Mouse (Mus musculus) neural tube, embryonic 11.5 days (tissue): Measurements from ENCODE around the gene Poglut1. TPM values are rescaled to one million over a fixed set of nuclear protein-coding genes. Genes with fewer than 3 reads are reported as not detected.

Experiments used
- ATAC-seq: fragments of 200-750 bp; cut with Nextera tagmentation; 2 replicates; pipeline ENCODE4 v1.8.0; 2017; ENCODE audit warnings: moderate number of reproducible peaks, mild to moderate bottlenecking, moderate TSS enrichment, moderate library complexity; ENCODE audit not compliant: insufficient read depth, low FRiP score, low TSS enrichment
- DNase-seq: peaks from one replicate; pipeline ENCODE4 v3.0.0-alpha.2; 2015; ENCODE audit warnings: low spot score
- H3K27ac ChIP-seq: fragments of 300-500 bp; sonication (generic); 2 replicates; pipeline ENCODE4 v1.5.1; 2014; ENCODE audit warnings: low read depth, mild to moderate bottlenecking, low read length
- H3K27me3 ChIP-seq: fragments of 300-500 bp; sonication (generic); 2 replicates; pipeline ENCODE4 v1.6.1; 2014; ENCODE audit warnings: mild to moderate bottlenecking, low read length, mixed read lengths; ENCODE audit not compliant: control insufficient read depth, insufficient read depth
- H3K36me3 ChIP-seq: fragments of 300-500 bp; sonication (generic); 2 replicates; pipeline ENCODE4 v1.6.1; 2014; ENCODE audit warnings: mild to moderate bottlenecking, low read length, moderate library complexity, mixed read lengths; ENCODE audit not compliant: control insufficient read depth, insufficient read depth
- H3K4me1 ChIP-seq: fragments of 300-500 bp; sonication (generic); 2 replicates; pipeline ENCODE4 v1.6.1; 2014; ENCODE audit warnings: low read length, mixed read lengths; ENCODE audit not compliant: control insufficient read depth, insufficient read depth
- H3K4me2 ChIP-seq: fragments of 300-500 bp; sonication (generic); 2 replicates; pipeline ENCODE4 v1.6.1; 2014; ENCODE audit warnings: low read depth, mild to moderate bottlenecking, moderate library complexity
- H3K4me3 ChIP-seq: fragments of 300-500 bp; sonication (generic); 2 replicates; pipeline ENCODE4 v1.5.1; 2014; ENCODE audit warnings: low read depth, low read length
- H3K9ac ChIP-seq: fragments of 300-500 bp; sonication (generic); 2 replicates; pipeline ENCODE4 v1.6.1; 2014; ENCODE audit warnings: mild to moderate bottlenecking, low read length
- H3K9me3 ChIP-seq: fragments of 300-500 bp; sonication (generic); 2 replicates; pipeline ENCODE4 v1.6.1; 2016; ENCODE audit warnings: low read length; ENCODE audit not compliant: control insufficient read depth
- WGBS: fragments of 180-500 bp; shearing (Covaris S2); extraction: QIAGEN DNeasy Blood & Tissue Kit; methylation state at CpG from one replicate; pipeline ENCODE4 v1.1.7; 2014; 5-methylcytosine and 5-hydroxymethylcytosine counted together
- polyA plus RNA-seq: library from polyadenylated mRNA; unstranded; fragments of >200 nt; fragmentation: Nextera tagmentation; extraction: Ambion mirVana; gene quantifications from 2 replicates; pipeline ENCODE4 v1.2.1, GENCODE M21; 2014

The Poglut1 gene
- polyA plus RNA-seq, 1 experiment from 2014 or later, result 70.4 TPM

- WGBS, result 97% methylated on average over 2 of the region's 2 CpGs
- no peaks in the 10 kb centered on the region for H3K9me3 ChIP-seq
Measured at GRCm38 (mm10) chr16:38519140-38519539, 30.9 kb downstream of the Poglut1 start.

GRCm38 (mm10) chr16:38510846-38511245, 39.2 kb downstream of the Poglut1 start:
- ATAC-seq (no peak), DNase-seq (no peak)
- Histone ChIP-seq H3K4me3 (no peak overlapping the region), H3K4me2 (no peak overlapping the region), H3K9ac (no peak overlapping the region), H3K4me1 (no peaks in the 10 kb centered on the region), H3K36me3 (peaks cover 6% of the 10 kb centered on the region), H3K27me3 (no peaks in the 10 kb centered on the region), H3K9me3 (no peaks in the 10 kb centered on the region), H3K27ac (no peak overlapping the region)
- 95% methylated on average over 2 of the region's 2 CpGs for WGBS

More at GRCm38 (mm10) chr16:38519140-38519539, 30.9 kb downstream of the Poglut1 start:
- no peaks in the 10 kb centered on the region for H3K27me3 ChIP-seq
- no peak overlapping the region for H3K27ac ChIP-seq
- no peak for DNase-seq
- peaks cover 2% of the 10 kb centered on the region; the same call in 1 of the 2 replicates for H3K36me3 ChIP-seq
- H3K4me3 ChIP-seq, result no peak overlapping the region
- ATAC-seq, result no peak
- H3K4me1 ChIP-seq, result peaks cover 10% of the 10 kb centered on the region; the same call in 1 of the 2 replicates
- H3K9ac ChIP-seq, result no peak overlapping the region
- H3K4me2 ChIP-seq, result no peak overlapping the region

GRCm38 (mm10) chr16:38506041-38506634, 43.9 kb downstream of the Poglut1 start:
- no peaks in the 10 kb centered on the region; the same call in 1 of the 2 replicates for H3K36me3 ChIP-seq
- WGBS, result 76% methylated on average over 4 of the region's 4 CpGs
- no peak overlapping the region for H3K4me3 ChIP-seq
- H3K27me3 ChIP-seq, result no peaks in the 10 kb centered on the region
- H3K27ac ChIP-seq, result no peak overlapping the region
- no peaks in the 10 kb centered on the region for H3K9me3 ChIP-seq
- H3K4me2 ChIP-seq, result no peak overlapping the region
- no peaks in the 10 kb centered on the region for H3K4me1 ChIP-seq
- ATAC-seq (peak; percentile 72; the same call in 1 of the 2 replicates), DNase-seq (peak; percentile 62)
- H3K9ac ChIP-seq, result no peak overlapping the region

- no peak overlapping the region for H3K4me3 ChIP-seq
- ATAC-seq, result no peak
Measured at GRCm38 (mm10) chr16:38503528-38503927, 46.5 kb downstream of the Poglut1 start.

GRCm38 (mm10) chr16:38502469-38502868, 47.6 kb downstream of the Poglut1 start:
- H3K9ac ChIP-seq, result no peak overlapping the region
- no peaks in the 10 kb centered on the region for H3K4me1 ChIP-seq
- no peak overlapping the region for H3K27ac ChIP-seq
- H3K4me2 ChIP-seq, result no peak overlapping the region
- H3K36me3 ChIP-seq, result peaks cover 2% of the 10 kb centered on the region
- no peaks in the 10 kb centered on the region for H3K27me3 ChIP-seq
- no peak for ATAC-seq
- DNase-seq, result no peak
- H3K4me3 ChIP-seq, result no peak overlapping the region
- no peaks in the 10 kb centered on the region for H3K9me3 ChIP-seq
- 91% methylated on average over 10 of the region's 10 CpGs for WGBS

More at GRCm38 (mm10) chr16:38503528-38503927, 46.5 kb downstream of the Poglut1 start:
- WGBS, result 91% methylated on average over 4 of the region's 4 CpGs
- H3K4me1 ChIP-seq, result no peaks in the 10 kb centered on the region
- H3K36me3 ChIP-seq, result peaks cover 2% of the 10 kb centered on the region
- H3K9me3 ChIP-seq, result no peaks in the 10 kb centered on the region
- H3K27ac ChIP-seq, result no peak overlapping the region
- H3K4me2 ChIP-seq, result no peak overlapping the region
- no peaks in the 10 kb centered on the region for H3K27me3 ChIP-seq
- DNase-seq, result no peak
- H3K9ac ChIP-seq, result no peak overlapping the region

GRCm38 (mm10) chr16:38496604-38497140, 53.4 kb downstream of the Poglut1 start:
- peaks cover 2% of the 10 kb centered on the region; the same call in 1 of the 2 replicates for H3K36me3 ChIP-seq
- ATAC-seq (no peak), DNase-seq (no peak)
- no peak overlapping the region for H3K4me2 ChIP-seq
- H3K27ac ChIP-seq, result no peak overlapping the region
- no peak overlapping the region for H3K4me3 ChIP-seq
- H3K27me3 ChIP-seq, result no peaks in the 10 kb centered on the region
- no peaks in the 10 kb centered on the region for H3K9me3 ChIP-seq
- no peak overlapping the region for H3K9ac ChIP-seq
- 86% methylated on average over 7 of the region's 7 CpGs for WGBS
- no peaks in the 10 kb centered on the region for H3K4me1 ChIP-seq

GRCm38 (mm10) chr16:38493890-38494289, 56.2 kb downstream of the Poglut1 start:
- Histone ChIP-seq H3K4me1 (no peaks in the 10 kb centered on the region), H3K4me3 (no peak overlapping the region), H3K27me3 (no peaks in the 10 kb centered on the region), H3K4me2 (no peak overlapping the region), H3K36me3 (peaks cover under 1% of the 10 kb centered on the region; the same call in 1 of the 2 replicates), H3K9me3 (no peaks in the 10 kb centered on the region), H3K9ac (no peak overlapping the region), H3K27ac (no peak overlapping the region)
- WGBS, result 87% methylated on average over 10 of the region's 10 CpGs
- ATAC-seq, result no peak
- DNase-seq, result no peak

- Histone ChIP-seq H3K4me1 (no peaks in the 10 kb centered on the region), H3K9ac (no peak overlapping the region), H3K9me3 (no peaks in the 10 kb centered on the region), H3K4me3 (no peak overlapping the region), H3K27ac (no peak overlapping the region), H3K4me2 (no peak overlapping the region), H3K27me3 (no peaks in the 10 kb centered on the region), H3K36me3 (no peaks in the 10 kb centered on the region)
- ATAC-seq (no peak), DNase-seq (no peak)
- WGBS, result 86% methylated on average over 3 of the region's 3 CpGs
Measured at GRCm38 (mm10) chr16:38492551-38492950, 57.5 kb downstream of the Poglut1 start.
